Mouse (Mus musculus) hindbrain, embryonic 13.5 days (tissue): ENCODE measurements around the gene Gm45713. TPM values are rescaled to one million over a fixed set of nuclear protein-coding genes. Genes with fewer than 3 reads are reported as not detected.

ENCODE experiments used
- ATAC-seq: fragments of 200-750 bp; cut with Nextera tagmentation; 2 replicates; pipeline ENCODE4 v1.8.0; 2017; ENCODE audit warnings: moderate TSS enrichment; ENCODE audit not compliant: low FRiP score
- H3K27ac ChIP-seq: fragments of 300-500 bp; sonication (generic); 2 replicates; pipeline ENCODE4 v1.5.1; 2015; ENCODE audit warnings: inconsistent platforms, mild to moderate bottlenecking, moderate library complexity
- H3K27me3 ChIP-seq: fragments of 300-500 bp; sonication (generic); 2 replicates; pipeline ENCODE4 v1.6.1; 2015; ENCODE audit warnings: mild to moderate bottlenecking, inconsistent platforms
- H3K36me3 ChIP-seq: fragments of 300-500 bp; sonication (generic); 2 replicates; pipeline ENCODE4 v1.6.1; 2015; ENCODE audit warnings: mild to moderate bottlenecking, inconsistent platforms
- H3K4me1 ChIP-seq: fragments of 300-500 bp; sonication (generic); replicated peaks from 2 replicates; pipeline ENCODE4 v1.6.1; 2015; ENCODE audit warnings: inconsistent platforms
- H3K4me2 ChIP-seq: fragments of 300-500 bp; sonication (generic); 2 replicates; pipeline ENCODE4 v1.6.1; 2015; ENCODE audit warnings: inconsistent platforms, mild to moderate bottlenecking, moderate library complexity
- H3K4me3 ChIP-seq: fragments of 300-500 bp; sonication (generic); 2 replicates; pipeline ENCODE4 v1.5.1; 2015; ENCODE audit warnings: mild to moderate bottlenecking, inconsistent platforms
- H3K9ac ChIP-seq: fragments of 300-500 bp; sonication (generic); 2 replicates; pipeline ENCODE4 v1.6.1; 2015; ENCODE audit warnings: mild to moderate bottlenecking, inconsistent platforms
- H3K9me3 ChIP-seq: fragments of 300-500 bp; sonication (generic); 2 replicates; pipeline ENCODE4 v1.6.1; 2016; ENCODE audit warnings: inconsistent platforms
- WGBS: fragments of 180-500 bp; shearing (Covaris S2); methylation state at CpG from one replicate; pipeline ENCODE4 v1.1.7; 2015; 5-methylcytosine and 5-hydroxymethylcytosine counted together
- polyA plus RNA-seq: library from polyadenylated mRNA; unstranded; fragments of >200 nt; fragmentation: Nextera tagmentation; extraction: Ambion mirVana; gene quantifications from 2 replicates; pipeline ENCODE4 v1.2.1, GENCODE M21; 2015

Gm45713 gene
- polyA plus RNA-seq, 1 experiment from 2014 or later = 0.14 TPM

DNA sequence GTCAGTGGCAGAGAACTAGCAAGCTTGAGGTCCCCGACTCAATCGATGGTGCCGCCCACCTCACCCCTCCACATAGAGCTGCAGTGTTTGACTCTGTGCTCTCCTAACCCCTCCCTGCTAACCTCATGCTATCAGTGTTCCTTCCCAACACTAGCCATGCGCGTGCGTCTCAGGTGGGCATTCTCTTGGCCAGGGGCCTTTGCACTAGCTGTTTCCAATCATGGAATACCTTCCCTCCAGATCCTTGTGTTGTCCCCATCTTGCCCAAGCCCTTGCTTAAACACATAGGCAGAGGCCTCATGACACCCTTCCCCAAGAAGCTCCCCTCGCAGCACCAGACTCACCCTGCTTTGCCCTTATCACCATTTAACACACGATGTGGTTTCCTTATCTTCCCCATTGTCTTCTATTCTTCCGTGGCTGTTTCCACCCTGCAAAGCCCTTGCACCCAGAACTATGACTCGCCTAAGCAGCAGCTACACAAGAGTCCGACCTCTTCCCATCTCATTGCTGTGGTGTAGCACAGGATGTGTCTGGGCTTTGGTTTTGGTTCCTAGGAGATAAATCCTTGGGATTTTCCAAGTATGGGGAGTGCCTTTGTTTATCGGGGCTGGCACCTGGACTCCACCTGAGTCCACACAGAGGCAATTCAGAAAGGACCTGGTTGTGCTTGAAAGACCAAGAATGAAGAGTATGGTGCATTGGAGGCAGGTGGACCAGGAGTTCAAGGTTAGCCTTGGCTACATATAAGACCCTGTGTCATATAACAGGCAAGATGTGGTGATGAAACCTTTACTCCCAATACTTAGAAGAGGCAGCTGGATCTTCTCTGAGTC lies 1.4 kb upstream of the Gm45713 start:
- H3K9ac ChIP-seq = no peak overlapping the region
- H3K4me1 ChIP-seq = peaks cover 12% of the 10 kb centered on the region
- H3K4me2 ChIP-seq = no peak overlapping the region
- H3K9me3 ChIP-seq = no peaks in the 10 kb centered on the region
- no peak overlapping the region for H3K27ac ChIP-seq
- WGBS = 89% methylated on average over 12 of the region's 12 CpGs
- ATAC-seq = no peak
- H3K27me3 ChIP-seq = peaks cover 35% of the 10 kb centered on the region
- H3K36me3 ChIP-seq = 0 out of 2 replicates have a peak, but pooled peaks cover under 1% of the 10 kb centered on the region
- no peak overlapping the region for H3K4me3 ChIP-seq

DNA sequence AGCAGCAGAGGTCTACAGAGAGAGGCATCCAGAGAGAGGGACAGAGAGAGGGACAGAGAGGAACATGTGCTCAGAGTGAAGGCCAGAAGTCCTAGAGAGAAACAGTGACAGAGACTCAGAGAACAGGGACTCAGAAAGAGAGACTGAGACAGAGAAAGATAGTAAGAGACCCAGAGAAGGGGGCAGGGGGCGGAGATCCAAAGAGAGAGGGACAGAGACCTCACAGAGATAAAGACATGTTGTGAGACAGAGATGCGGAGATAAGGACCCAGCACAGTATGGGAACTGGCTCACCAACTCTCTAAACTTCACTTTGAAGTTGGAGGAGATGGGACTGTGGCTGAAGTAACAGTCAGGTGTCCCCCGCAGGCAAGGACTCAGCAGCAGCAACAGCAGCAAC lies 661 bp downstream of the Gm45713 start:
- Histone ChIP-seq H3K9ac (peak overlapping the region; percentile 62; the same call in 1 of the 2 replicates), H3K4me1 (peaks cover 12% of the 10 kb centered on the region), H3K36me3 (no peaks in the 10 kb centered on the region), H3K27ac (no peak overlapping the region), H3K9me3 (no peaks in the 10 kb centered on the region), H3K27me3 (peaks cover 35% of the 10 kb centered on the region), H3K4me2 (peak overlapping the region; percentile 58; the same call in 1 of the 2 replicates), H3K4me3 (peak overlapping the region; percentile 39; the same call in 1 of the 2 replicates)
- ATAC-seq = no peak
- WGBS = 76% methylated on average over 3 of the region's 3 CpGs

DNA sequence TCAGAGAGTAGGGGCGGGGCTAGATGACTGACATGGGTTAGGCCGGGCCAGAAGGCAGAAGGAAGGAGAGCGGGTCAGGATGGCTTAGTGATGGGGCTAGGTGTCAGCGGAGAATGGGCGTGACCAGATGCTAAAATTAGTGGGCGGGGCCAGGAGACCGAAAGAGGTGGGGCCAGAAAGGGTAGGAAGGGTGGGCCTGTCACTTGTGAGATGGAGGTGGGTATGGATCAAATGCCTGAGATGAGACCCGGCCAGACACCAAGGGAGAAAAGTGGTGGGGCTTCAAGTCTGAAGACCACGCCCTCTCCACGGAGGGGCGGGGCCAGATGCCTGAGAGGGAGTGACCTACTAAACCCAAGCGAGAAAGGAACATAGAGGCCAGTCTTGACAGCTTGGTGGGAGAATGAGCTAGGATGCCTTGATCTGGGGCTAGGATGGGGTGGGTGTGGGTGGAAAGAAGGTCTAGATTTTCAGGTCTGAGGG lies 1.4 kb downstream of the Gm45713 start:
- 10% methylated on average over 12 of the region's 12 CpGs for WGBS
- H3K4me2 ChIP-seq = no peak overlapping the region
- no peak overlapping the region for H3K4me3 ChIP-seq

DNA sequence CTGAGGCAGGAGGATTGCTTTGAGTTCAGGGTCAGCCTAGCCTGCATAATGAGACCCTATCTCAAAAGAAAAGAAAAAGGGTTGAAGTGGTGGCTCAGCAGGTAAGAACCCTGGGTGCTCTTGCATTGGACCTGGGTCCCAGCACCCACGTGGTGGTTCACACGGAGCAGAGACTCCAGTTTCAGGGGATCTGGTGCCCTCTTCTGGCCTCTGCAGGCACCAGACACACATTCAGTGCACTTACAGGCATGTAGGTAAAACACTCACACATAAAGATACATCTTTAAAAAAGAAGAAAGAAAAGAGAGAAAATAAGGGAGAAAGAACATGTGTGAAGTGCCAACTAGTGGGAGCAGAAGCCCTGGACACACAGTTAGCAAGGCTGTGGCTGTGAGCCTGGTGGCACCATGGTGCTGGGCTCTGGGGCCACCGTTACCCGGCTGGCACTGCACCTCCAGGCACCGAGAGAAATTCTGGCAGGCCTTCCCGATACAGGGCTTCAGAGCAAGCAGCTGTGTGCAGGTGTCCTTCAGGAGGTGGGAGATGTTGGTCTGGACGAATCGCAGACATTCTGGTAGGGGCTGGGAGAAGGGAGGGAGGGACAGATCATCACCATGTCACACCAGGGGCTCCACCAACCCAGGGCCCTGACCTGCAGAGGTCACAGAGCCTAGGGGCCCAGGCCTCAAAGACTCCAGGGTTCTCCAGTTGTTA lies 2.4 kb downstream of the Gm45713 start:
- Histone ChIP-seq H3K4me3 (no peak overlapping the region), H3K4me1 (peaks cover 22% of the 10 kb centered on the region), H3K9me3 (no peaks in the 10 kb centered on the region), H3K27me3 (peaks cover 35% of the 10 kb centered on the region), H3K36me3 (no peaks in the 10 kb centered on the region), H3K9ac (no peak overlapping the region), H3K27ac (no peak overlapping the region), H3K4me2 (no peak overlapping the region)
- ATAC-seq = no peak
- 81% methylated on average over 8 of the region's 8 CpGs for WGBS

More for the DNA sequence above, 1.4 kb downstream of the Gm45713 start:
- Histone ChIP-seq H3K27me3 (peaks cover 35% of the 10 kb centered on the region), H3K9me3 (no peaks in the 10 kb centered on the region), H3K27ac (no peak overlapping the region), H3K4me1 (peaks cover 18% of the 10 kb centered on the region), H3K36me3 (no peaks in the 10 kb centered on the region), H3K9ac (no peak overlapping the region)
- no peak for ATAC-seq

DNA sequence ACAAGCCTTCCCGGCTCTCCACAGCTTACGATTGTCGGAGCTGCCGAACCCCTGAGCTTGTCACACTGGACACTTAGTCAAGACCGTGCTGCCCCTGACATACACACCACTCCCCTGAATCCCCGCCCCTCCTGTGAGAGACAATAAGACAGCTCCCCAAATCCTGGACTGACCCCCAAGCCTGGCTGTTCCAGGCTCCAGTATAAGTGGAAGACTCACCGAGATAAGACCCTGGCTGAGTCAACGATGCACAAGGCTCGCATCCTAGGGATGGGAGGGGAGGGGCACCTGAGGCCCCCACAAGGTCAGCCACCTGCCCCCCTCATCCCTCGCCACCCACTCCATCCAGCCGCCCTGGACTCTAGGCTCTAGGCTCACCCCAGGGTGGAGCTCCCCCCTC lies 4.2 kb downstream of the Gm45713 start:
- no peak for ATAC-seq
- WGBS = 76% methylated on average over 11 of the region's 11 CpGs
- no peak overlapping the region for H3K9ac ChIP-seq
- H3K27me3 ChIP-seq = peaks cover 23% of the 10 kb centered on the region
- H3K4me2 ChIP-seq = no peak overlapping the region
- peaks cover 31% of the 10 kb centered on the region for H3K4me1 ChIP-seq
- H3K4me3 ChIP-seq = no peak overlapping the region
- no peaks in the 10 kb centered on the region for H3K9me3 ChIP-seq
- H3K36me3 ChIP-seq = peaks cover 7% of the 10 kb centered on the region
- no peak overlapping the region for H3K27ac ChIP-seq

DNA sequence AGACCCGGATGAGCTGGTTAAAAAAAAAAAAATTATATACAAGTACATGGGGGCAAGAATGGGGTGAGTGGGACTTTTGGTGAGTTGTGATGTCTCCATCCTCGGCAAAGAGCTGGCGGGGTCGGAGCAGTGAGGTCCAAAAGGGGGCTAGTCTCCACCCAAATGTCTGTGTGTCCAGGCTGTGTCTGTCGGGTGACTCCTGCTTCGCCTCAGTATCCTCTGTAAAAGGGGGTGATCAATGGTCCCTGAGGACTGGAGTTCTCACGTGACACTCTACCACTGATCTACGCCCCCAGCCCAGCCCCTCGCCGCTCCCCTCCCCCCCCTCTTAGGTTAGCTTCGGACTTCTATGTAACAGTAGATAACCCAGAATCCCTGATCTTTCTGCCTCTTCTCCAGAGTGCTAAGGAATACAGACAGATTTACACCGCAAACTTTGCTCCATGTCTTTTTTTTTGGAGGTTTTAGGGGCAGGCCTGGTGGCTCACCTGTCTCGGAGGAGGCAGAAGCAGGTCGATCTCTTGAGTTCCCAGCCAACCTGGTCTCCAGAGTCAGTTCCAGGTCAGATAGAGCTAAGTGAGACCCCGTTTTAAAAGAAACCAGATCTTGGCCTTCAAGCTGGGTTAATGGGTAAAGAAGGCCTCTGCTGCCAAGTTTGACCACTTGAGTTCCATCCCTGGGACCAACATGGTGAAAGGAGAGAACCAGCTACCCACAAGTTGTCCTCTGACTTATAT lies 6.1 kb downstream of the Gm45713 start:
- Histone ChIP-seq H3K4me3 (peak overlapping the region; percentile 92), H3K27me3 (peaks cover 9% of the 10 kb centered on the region; the same call in 1 of the 2 replicates), H3K36me3 (peaks cover 26% of the 10 kb centered on the region), H3K4me2 (peak overlapping the region; percentile 61), H3K9me3 (no peaks in the 10 kb centered on the region), H3K9ac (peak overlapping the region; percentile 68), H3K4me1 (peaks cover 36% of the 10 kb centered on the region), H3K27ac (peak overlapping the region; percentile 95)
- ATAC-seq = no peak
- 52% methylated on average over 15 of the region's 15 CpGs for WGBS

DNA sequence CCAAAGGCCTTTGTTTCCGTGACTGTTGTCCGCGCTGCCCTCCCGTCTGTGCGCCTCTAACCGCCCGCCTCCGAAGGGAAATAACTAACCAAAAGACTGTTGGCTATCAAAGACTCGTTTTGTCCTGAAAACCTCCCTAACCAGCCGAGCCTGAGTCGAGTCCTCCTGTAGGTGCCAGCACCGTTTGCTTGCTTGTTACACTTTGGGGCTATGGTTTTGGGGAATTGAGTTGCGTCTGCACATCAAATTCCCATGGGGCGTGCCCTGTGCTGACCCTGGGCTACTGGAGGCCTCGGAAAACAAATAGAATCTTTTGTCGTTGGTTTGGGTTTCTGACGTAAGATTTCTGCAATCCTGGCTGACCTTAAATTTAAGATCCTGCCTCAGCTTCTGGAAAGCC lies 6.7 kb downstream of the Gm45713 start:
- Histone ChIP-seq H3K27me3 (0 out of 2 replicates have a peak, but pooled peaks cover 2% of the 10 kb centered on the region), H3K4me1 (peaks cover 41% of the 10 kb centered on the region), H3K27ac (peak overlapping the region; percentile 95), H3K9ac (peak overlapping the region; percentile 68), H3K4me3 (peak overlapping the region; percentile 92), H3K36me3 (peaks cover 27% of the 10 kb centered on the region), H3K9me3 (no peaks in the 10 kb centered on the region), H3K4me2 (peak overlapping the region; percentile 61)
- ATAC-seq = no peak
- under 1% methylated on average over 17 of the region's 17 CpGs for WGBS

DNA sequence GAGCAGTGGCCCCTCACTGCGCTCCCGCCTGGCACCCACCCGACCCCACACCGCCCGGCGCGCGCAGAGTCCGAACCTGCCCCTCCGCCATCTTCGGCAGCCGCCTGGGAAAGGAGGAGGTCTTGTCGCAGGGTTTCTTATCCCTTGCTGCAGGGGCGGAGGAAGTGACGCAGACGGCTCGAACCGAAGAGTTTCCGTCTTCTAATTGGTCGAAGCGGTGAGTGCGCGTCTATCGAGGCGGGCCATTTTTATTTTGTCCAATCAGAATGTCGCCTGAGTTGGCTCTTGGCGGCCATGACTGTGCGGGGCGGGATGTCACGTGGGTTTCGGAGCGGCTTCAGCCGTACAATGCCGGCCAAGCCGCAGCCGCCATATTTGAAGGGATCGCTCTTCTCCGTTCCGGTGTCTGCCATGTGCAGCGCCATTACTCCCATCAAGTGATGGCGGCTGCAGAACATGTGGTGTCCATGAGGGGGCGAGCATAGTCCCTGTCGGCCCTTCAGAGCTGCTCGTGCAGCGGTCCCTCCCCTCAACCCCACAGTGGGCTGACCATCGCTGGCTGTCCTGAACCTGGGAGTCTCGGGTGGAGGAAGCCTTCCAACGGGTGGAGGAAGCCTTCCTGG lies 7.3 kb downstream of the Gm45713 start, which contains the start of gene Rpl13a:
Gene Rpl13a, minus strand, starts transcription at position 138 of the 623 bp plus-strand sequence.
- peaks cover 41% of the 10 kb centered on the region for H3K4me1 ChIP-seq
- H3K9me3 ChIP-seq = no peaks in the 10 kb centered on the region
- H3K36me3 ChIP-seq = peaks cover 27% of the 10 kb centered on the region
- H3K27me3 ChIP-seq = 0 out of 2 replicates have a peak, but pooled peaks cover 1% of the 10 kb centered on the region
- WGBS = under 1% methylated on average over 48 of the region's 48 CpGs
- H3K4me2 ChIP-seq = peak within 1 kb of the TSS; percentile 96
- peak within 1 kb of the TSS; percentile 92 for H3K4me3 ChIP-seq
- H3K9ac ChIP-seq = peak within 1 kb of the TSS; percentile 99
- peak; percentile 94 for ATAC-seq
- H3K27ac ChIP-seq = peak within 1 kb of the TSS; percentile 95

DNA sequence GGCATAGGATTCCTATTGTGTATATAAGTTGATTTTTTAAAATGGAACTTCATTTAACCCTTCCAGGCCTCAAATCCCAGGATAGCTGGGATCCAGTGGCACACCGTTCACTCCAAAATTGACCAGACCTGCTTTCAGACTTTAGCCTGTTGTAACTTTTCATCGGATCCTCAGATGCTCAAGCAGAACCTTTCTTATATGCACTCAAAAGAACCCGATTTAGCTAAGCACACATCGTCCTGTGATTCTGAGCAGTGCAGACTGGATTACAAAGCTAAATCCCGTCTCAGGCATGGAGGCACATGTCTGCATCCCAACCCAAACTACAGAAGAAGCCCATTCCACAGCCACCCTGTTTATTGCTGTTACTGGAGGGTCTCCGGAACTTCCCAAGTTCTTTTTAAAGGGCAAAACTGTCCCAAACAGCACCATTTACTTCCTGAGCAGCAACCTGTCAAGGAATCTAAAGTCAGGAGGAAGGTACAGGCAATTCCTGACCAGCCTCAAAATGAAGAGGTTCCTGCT lies 8.3 kb downstream of the Gm45713 start:
- Histone ChIP-seq H3K9ac (peak overlapping the region; percentile 99), H3K4me3 (peak overlapping the region; percentile 92), H3K4me1 (peaks cover 49% of the 10 kb centered on the region), H3K36me3 (peaks cover 29% of the 10 kb centered on the region), H3K4me2 (peak overlapping the region; percentile 96), H3K27me3 (no peaks in the 10 kb centered on the region), H3K9me3 (no peaks in the 10 kb centered on the region), H3K27ac (peak overlapping the region; percentile 92)
- under 1% methylated on average over 6 of the region's 6 CpGs for WGBS
- no peak for ATAC-seq

DNA sequence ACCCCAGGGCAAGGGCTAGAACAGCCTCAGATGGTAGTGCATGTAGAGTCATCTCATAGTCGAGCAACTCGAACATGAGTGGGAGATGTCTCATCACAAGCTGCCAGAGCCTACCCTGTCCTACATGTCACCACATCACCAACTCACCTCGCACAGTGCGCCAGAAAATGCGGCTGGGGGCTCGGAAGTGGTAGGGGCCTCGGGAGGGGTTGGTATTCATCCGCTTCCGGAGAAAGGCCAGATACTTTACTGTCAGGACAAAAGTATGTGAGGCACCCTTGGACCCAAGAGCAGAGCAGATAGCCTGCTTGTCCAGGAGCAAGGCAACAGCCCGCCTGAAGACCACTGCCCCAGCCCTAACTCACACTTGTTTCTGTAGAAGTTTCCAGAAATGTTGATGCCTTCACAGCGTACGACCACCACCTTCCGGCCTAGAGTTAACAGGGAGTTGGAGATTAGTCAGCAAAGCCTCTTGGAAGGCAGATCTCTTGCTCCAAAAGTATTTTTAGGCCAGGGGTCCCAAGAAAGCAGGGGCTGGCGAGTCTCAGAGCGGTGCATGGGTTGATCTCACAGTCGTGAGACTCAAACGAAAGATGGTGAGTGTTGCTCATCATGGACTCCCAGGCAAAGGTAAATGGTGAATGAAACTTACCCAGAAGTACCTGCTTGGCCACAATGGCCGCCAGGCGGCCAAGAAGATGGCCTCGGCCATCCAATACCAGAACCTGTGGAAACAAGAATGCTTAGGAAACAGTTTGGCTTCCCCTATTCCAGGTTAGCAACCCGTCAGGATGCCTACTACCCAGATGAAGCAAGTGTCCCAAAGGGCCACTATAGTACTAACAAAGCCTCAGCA lies 9.0 kb downstream of the Gm45713 start:
- H3K4me1 ChIP-seq = peaks cover 55% of the 10 kb centered on the region
- 46% methylated on average over 21 of the region's 21 CpGs for WGBS
- peak overlapping the region; percentile 99 for H3K9ac ChIP-seq
- H3K27me3 ChIP-seq = no peaks in the 10 kb centered on the region
- H3K9me3 ChIP-seq = no peaks in the 10 kb centered on the region
- ATAC-seq = no peak
- peak overlapping the region; percentile 96 for H3K4me2 ChIP-seq
- H3K4me3 ChIP-seq = peak overlapping the region; percentile 92
- peak overlapping the region; percentile 92 for H3K27ac ChIP-seq
- peaks cover 36% of the 10 kb centered on the region for H3K36me3 ChIP-seq
